Mouse (Mus musculus) myocyte (in vitro differentiated cells): ENCODE measurements around the gene Efnb2. TPM values are rescaled to one million over a fixed set of nuclear protein-coding genes. Genes with fewer than 3 reads are reported as not detected.

Experiments used
- H3K27me3 ChIP-seq: one replicate; pipeline ENCODE4 v1.6.1; 2011; ENCODE audit not compliant: control insufficient read depth, insufficient read depth, insufficient read length
- H3K36me3 ChIP-seq: one replicate; pipeline ENCODE4 v1.6.1; 2011; ENCODE audit not compliant: control insufficient read depth, insufficient read depth
- H3K4me2 ChIP-seq: one replicate; pipeline ENCODE4 v1.6.1; 2011; ENCODE audit warnings: low read depth, control low read depth
- H3K4me3 ChIP-seq: one replicate; pipeline ENCODE4 v1.5.1; 2011; ENCODE audit warnings: mild to moderate bottlenecking, control low read depth, moderate library complexity
- H3K79me2 ChIP-seq: one replicate; pipeline ENCODE4 v1.6.1; 2011; ENCODE audit not compliant: control insufficient read depth, insufficient read depth
- H3ac ChIP-seq: one replicate; pipeline ENCODE4 v1.6.1; 2011; ENCODE audit not compliant: control insufficient read depth, insufficient read length
- CEBPB ChIP-seq: IDR thresholded peaks from 2 replicates; pipeline ENCODE4 v1.6.1; 2011; ENCODE audit warnings: mild to moderate bottlenecking, moderate library complexity; ENCODE audit not compliant: poor library complexity, insufficient read depth, severe bottlenecking
- E2F4 ChIP-seq: IDR thresholded peaks from one replicate; pipeline ENCODE4 v1.6.1; 2011; ENCODE audit warnings: mild to moderate bottlenecking, control low read depth, moderate library complexity; ENCODE audit not compliant: insufficient read depth
- MAX ChIP-seq: IDR thresholded peaks from one replicate; pipeline ENCODE4 v1.6.1; 2011; ENCODE audit warnings: low read depth, mild to moderate bottlenecking, control low read depth
- MYOD1 ChIP-seq, 3 experiments: IDR thresholded peaks; one replicate each; pipeline ENCODE4 v1.6.1; 2011; ENCODE audit warnings: control low read depth in 2 of 3, low read depth in 2 of 3, mild to moderate bottlenecking in 2 of 3, moderate library complexity in 1 of 3; ENCODE audit not compliant: insufficient read length in 2 of 3, control insufficient read depth in 1 of 3
- MYOG ChIP-seq, 3 experiments: IDR thresholded peaks; one replicate each; pipeline ENCODE4 v1.6.1; 2011; ENCODE audit warnings: control low read depth in 2 of 3, low read depth in 2 of 3, mild to moderate bottlenecking in 2 of 3; ENCODE audit not compliant: insufficient read length in 2 of 3, control insufficient read depth in 1 of 3, insufficient read depth in 1 of 3
- POLR2A ChIP-seq: IDR thresholded peaks from one replicate; pipeline ENCODE4 v1.6.1; 2011; ENCODE audit warnings: low read depth, mild to moderate bottlenecking, control low read depth, moderate library complexity; ENCODE audit not compliant: insufficient read length
- POLR2AphosphoS2 ChIP-seq: IDR thresholded peaks from one replicate; pipeline ENCODE4 v1.6.1; 2011; ENCODE audit warnings: low read depth, control low read depth; ENCODE audit not compliant: insufficient read length
- REST ChIP-seq: IDR thresholded peaks from one replicate; pipeline ENCODE4 v1.6.1; 2011; ENCODE audit warnings: mild to moderate bottlenecking, control low read depth, moderate library complexity; ENCODE audit not compliant: insufficient read depth, insufficient read length
- SRF ChIP-seq: IDR thresholded peaks from one replicate; pipeline ENCODE4 v1.6.1; 2011; ENCODE audit warnings: low read depth; ENCODE audit not compliant: control insufficient read depth, insufficient read length
- TCF12 ChIP-seq: IDR thresholded peaks from one replicate; pipeline ENCODE4 v1.6.1; 2011; ENCODE audit warnings: mild to moderate bottlenecking, control low read depth; ENCODE audit not compliant: poor library complexity, insufficient read depth, severe bottlenecking
- TCF3 ChIP-seq: IDR thresholded peaks from one replicate; pipeline ENCODE4 v1.6.1; 2011; ENCODE audit warnings: low read depth, control low read depth; ENCODE audit not compliant: insufficient read length
- USF1 ChIP-seq: IDR thresholded peaks from one replicate; pipeline ENCODE4 v1.6.1; 2011; ENCODE audit warnings: low read depth, mild to moderate bottlenecking, control low read depth, moderate library complexity
- polyA plus RNA-seq: library from polyadenylated mRNA; unstranded; fragments of >200 nt; fragmentation: generic; extraction: Trizol; gene quantifications from one replicate; pipeline ENCODE4 v1.2.1, GENCODE M21; 2012; ENCODE audit warnings: missing spikeins

Gene Efnb2
- polyA plus RNA-seq, 1 experiment, result 10.3 TPM

DNA sequence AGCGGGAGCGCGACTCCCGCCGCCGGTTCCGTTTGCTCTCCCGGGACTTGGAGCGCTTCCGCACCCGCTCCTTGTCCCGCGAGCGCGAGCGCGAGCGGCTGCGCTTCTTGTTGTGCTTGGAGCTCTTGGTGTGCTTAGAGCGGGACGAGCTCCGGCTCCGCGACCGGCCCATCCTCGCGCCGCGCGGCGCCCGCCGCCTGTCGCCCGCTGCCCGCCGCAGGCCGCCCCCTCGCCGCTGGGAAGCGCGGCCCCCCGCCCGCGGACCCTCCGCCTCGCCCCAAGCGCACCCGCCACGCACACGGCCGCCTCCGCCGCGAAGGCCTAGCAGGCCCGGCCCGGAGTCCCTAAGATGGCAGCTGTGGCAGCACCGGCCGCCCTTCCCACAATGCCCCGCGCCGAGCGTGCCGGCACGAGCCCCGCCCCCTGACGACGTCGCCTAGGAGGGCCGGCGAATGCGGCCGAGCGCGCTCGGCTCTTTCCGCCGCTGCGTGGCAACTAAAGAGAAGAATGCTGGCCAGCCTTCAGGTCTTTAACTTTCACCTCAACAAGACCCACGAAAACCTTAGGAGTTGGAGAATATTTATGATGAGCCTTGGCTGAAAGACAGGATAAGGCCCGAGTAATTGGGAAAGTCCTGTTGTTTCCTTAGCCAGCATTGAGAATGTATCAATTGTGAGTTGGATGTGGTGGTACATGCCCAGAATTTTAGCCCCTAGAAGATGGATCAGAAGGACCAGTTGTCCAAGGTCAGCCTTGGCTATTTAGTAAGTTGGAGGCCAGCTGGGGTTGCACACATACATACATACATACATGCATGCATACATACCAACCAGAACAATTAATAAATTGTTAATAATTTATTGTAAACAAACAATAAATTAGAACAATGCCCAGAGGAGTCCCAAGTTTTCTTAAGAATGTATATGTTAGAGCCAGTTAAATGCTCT is 29.4 kb upstream of the Efnb2 start, which contains the start of gene Arglu1:
Gene Arglu1 (minus strand): TSS at position 376 of the 947 bp plus-strand sequence.
- TF ChIP-seq MAX, result no peak
- TF ChIP-seq POLR2A, result peak; percentile 96
- peak in 2 of 3 experiments; percentile 73 to 78 for TF ChIP-seq MYOG (IDR thresholded peaks at IDR 0.05; ENCODE audit: control insufficient read depth in 1 of 3, insufficient read depth in 1 of 3, insufficient read length in 2 of 3, low read depth in 2 of 3)
- no peak for TF ChIP-seq SRF
- no peak for TF ChIP-seq CEBPB
- TF ChIP-seq POLR2AphosphoS2, result peak; percentile 91
- TF ChIP-seq TCF12, result no peak
- TF ChIP-seq MYOD1 (IDR thresholded peaks at IDR 0.05; ENCODE audit: control insufficient read depth in 1 of 3, insufficient read length in 2 of 3, low read depth in 2 of 3), result peak in 1 of 3 experiments; percentile 70
- Histone ChIP-seq H3K4me2 (peak within 1 kb of the TSS; percentile 91), H3K79me2 (peaks cover 46% of the 10 kb centered on the region), H3K36me3 (no peaks in the 10 kb centered on the region), H3ac (peak within 1 kb of the TSS; percentile 92), H3K4me3 (peak within 1 kb of the TSS; percentile 76), H3K27me3 (peaks cover 15% of the 10 kb centered on the region)

DNA sequence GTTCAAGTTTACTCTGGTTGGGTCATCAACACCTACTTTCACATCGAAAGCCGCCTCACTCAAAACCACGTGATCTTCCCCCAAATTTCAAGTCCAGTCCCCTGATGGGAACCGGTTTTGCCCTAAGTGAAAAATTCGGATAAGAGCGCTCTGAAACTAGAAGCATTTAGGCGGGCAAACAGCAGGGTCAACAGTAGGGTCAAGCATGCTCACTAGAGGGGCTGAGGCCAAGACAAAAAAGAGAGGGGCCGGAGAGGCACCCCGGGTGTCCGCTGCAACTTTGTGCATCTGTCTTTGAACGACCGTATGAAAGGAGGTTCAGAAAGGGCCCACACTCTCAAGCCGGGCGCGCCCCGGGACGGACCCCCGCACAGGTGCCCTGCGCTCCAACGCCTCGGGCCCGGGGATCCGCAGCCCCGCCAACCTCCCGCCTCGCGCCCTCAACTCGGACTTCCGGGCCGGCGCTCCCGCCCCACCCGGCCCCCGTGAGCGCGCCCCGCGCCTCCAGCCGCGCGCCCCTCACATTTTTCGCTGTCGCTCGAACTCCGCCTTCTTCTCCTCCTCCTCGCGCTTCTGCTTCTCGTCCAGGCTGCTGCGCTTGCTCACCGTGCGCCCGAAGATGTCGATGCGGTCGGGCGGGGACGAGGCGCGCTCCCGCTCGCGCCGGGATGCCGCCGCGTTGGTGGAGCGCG is 28.6 kb upstream of the Efnb2 start:
- peaks cover 54% of the 10 kb centered on the region for H3K79me2 ChIP-seq
- H3ac ChIP-seq, result peak overlapping the region; percentile 92
- H3K36me3 ChIP-seq, result no peaks in the 10 kb centered on the region
- peaks cover 7% of the 10 kb centered on the region for H3K27me3 ChIP-seq
- TF ChIP-seq MYOD1 (IDR thresholded peaks at IDR 0.05; ENCODE audit: control insufficient read depth in 1 of 3, insufficient read length in 2 of 3, low read depth in 2 of 3) (no peak), E2F4 (no peak), USF1 (peak; percentile 74), POLR2AphosphoS2 (no peak)
- H3K4me2 ChIP-seq, result peak overlapping the region; percentile 89
- peak overlapping the region; percentile 76 for H3K4me3 ChIP-seq

DNA sequence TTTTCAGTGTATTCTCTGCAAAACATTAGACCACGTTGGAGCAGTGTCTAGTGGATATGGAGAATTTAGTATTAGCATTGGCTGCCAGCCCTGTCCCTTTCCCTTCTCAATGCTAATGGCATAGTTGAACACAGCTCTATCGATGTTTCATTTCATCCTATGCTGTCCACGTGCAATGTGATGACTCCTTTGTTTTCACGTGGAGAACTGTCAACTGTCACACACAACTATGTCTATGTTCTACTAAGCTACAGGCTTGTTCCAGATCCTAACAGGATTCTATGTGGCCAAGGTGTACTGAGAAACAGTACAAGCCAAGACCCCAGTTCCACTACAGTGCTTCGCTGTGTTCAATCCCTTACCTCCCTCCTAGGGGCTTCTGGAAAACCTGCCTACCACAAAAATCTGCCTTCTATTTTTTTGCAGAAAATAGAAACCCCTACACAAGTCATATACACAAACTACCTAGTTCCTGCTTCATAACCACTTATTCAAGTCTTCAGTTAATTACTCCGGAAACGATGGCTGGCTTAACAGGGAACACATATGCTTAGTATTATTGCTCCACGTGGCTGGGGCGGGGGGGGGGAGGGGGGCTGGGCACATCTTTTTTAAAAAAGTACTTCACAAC is 27.9 kb upstream of the Efnb2 start:
- TF ChIP-seq MYOD1 (IDR thresholded peaks at IDR 0.05; ENCODE audit: control insufficient read depth in 1 of 3, insufficient read length in 2 of 3, low read depth in 2 of 3), result no peak
- TF ChIP-seq E2F4, result no peak
- TF ChIP-seq TCF12, result no peak
- TF ChIP-seq MYOG (IDR thresholded peaks at IDR 0.05; ENCODE audit: control insufficient read depth in 1 of 3, insufficient read depth in 1 of 3, insufficient read length in 2 of 3, low read depth in 2 of 3), result no peak
- no peak for TF ChIP-seq POLR2AphosphoS2
- TF ChIP-seq POLR2A, result no peak
- no peak for TF ChIP-seq USF1
- TF ChIP-seq CEBPB, result no peak
- TF ChIP-seq TCF3, result no peak
- TF ChIP-seq REST, result no peak
- TF ChIP-seq SRF, result no peak
- TF ChIP-seq MAX, result no peak
- Histone ChIP-seq H3K36me3 (no peaks in the 10 kb centered on the region), H3ac (peak overlapping the region; percentile 92), H3K4me2 (peak overlapping the region; percentile 89), H3K27me3 (peaks cover 5% of the 10 kb centered on the region), H3K79me2 (peaks cover 60% of the 10 kb centered on the region), H3K4me3 (peak overlapping the region; percentile 76)

DNA sequence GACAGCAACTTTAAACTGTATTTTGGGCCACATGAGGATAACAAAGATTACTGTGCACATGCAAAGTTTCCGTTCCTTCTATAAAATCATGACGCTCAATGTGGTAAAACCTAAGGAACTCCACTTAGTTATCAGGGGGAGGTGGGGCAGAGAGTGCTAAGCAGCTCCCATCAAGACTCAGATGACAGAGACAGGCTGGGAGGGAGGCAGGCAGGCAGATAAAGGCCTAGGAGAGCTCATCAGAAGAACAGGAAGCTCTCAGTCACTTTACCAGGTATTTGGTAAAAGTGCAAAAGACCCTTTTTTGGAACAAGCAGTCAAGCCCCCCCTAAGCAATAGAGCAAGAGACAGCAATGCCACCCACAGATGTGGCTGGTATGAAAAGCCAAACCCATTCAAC is 24.5 kb upstream of the Efnb2 start:
- Histone ChIP-seq H3K4me3 (no peak overlapping the region), H3K36me3 (peaks cover 19% of the 10 kb centered on the region), H3K4me2 (no peak overlapping the region), H3K27me3 (no peaks in the 10 kb centered on the region), H3ac (no peak overlapping the region), H3K79me2 (peaks cover 92% of the 10 kb centered on the region)
- TF ChIP-seq CEBPB, result no peak

DNA sequence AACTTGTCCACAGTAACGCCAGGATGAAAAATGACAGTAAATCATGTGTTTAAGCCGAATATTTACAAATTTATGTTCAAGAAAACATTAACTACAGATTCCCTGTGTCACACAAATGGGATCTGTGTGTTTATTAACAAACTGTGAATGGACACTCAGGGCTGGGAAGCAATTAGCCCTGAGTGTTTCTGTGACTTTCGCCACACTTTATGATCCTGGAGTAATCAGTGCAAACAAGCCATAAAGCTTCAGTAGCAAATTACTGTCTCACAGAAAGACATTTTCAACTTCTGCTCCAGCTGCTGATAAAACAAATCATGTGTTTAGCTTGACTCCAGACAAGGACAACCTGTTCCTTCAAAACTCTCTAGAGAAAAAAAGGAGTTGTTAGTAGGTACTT is 21.7 kb upstream of the Efnb2 start:
- Histone ChIP-seq H3K4me3 (no peak overlapping the region), H3K36me3 (peaks cover 47% of the 10 kb centered on the region), H3K4me2 (no peak overlapping the region), H3ac (no peak overlapping the region), H3K27me3 (no peaks in the 10 kb centered on the region), H3K79me2 (peaks cover 97% of the 10 kb centered on the region)
- TF ChIP-seq TCF3 (no peak), SRF (no peak), POLR2A (no peak), POLR2AphosphoS2 (no peak), TCF12 (no peak), MYOD1 (IDR thresholded peaks at IDR 0.05; ENCODE audit: control insufficient read depth in 1 of 3, insufficient read length in 2 of 3, low read depth in 2 of 3) (no peak), REST (no peak), MAX (no peak), MYOG (IDR thresholded peaks at IDR 0.05; ENCODE audit: control insufficient read depth in 1 of 3, insufficient read depth in 1 of 3, insufficient read length in 2 of 3, low read depth in 2 of 3) (no peak), USF1 (no peak), CEBPB (no peak), E2F4 (no peak)
